Mouse (Mus musculus) heart, adult 2 months (tissue): Measurements from ENCODE around the gene Micall2. TPM values are rescaled to one million over a fixed set of nuclear protein-coding genes. Genes with fewer than 3 reads are reported as not detected.
A peak's percentile ranks its signal among the peaks of the same experiment; 100 is the strongest.

Source experiments
- DNase-seq, 2 experiments: peaks; one replicate each; pipeline ENCODE4 v3.0.0; 2021
- H3K27ac ChIP-seq: fragments of 200-600 bp; 2 replicates; pipeline ENCODE4 v1.8.1; 2022
- H3K27me3 ChIP-seq: fragments of 200-500 bp; 2 replicates; pipeline ENCODE4 v1.6.1; 2012; ENCODE audit warnings: mild to moderate bottlenecking, low read length, inconsistent platforms, mixed read lengths; ENCODE audit not compliant: control insufficient read depth, insufficient read depth
- H3K36me3 ChIP-seq: fragments of 200-500 bp; 2 replicates; pipeline ENCODE4 v1.6.1; 2012; ENCODE audit warnings: low read length, inconsistent platforms; ENCODE audit not compliant: control insufficient read depth, insufficient read depth
- H3K4me1 ChIP-seq: fragments of 200-500 bp; 2 replicates; pipeline ENCODE4 v1.6.1; 2011; ENCODE audit warnings: low read length; ENCODE audit not compliant: control insufficient read depth, insufficient read depth
- H3K4me3 ChIP-seq: fragments of 200-600 bp; 2 replicates; pipeline ENCODE4 v1.8.1; 2022
- H3K79me2 ChIP-seq: fragments of 200-500 bp; replicated peaks from 2 replicates; pipeline ENCODE4 v1.6.1; 2012; ENCODE audit warnings: mild to moderate bottlenecking, inconsistent platforms, low read length, moderate library complexity, mixed read lengths; ENCODE audit not compliant: control insufficient read depth, insufficient read depth
- H3K9ac ChIP-seq: fragments of 200-500 bp; 2 replicates; pipeline ENCODE4 v1.6.1; 2012; ENCODE audit warnings: low read depth, mild to moderate bottlenecking, control low read depth, inconsistent platforms, low read length, mixed read lengths
- CTCF ChIP-seq: fragments of 200-600 bp; IDR thresholded peaks from 2 replicates; pipeline ENCODE4 v1.8.1; 2022; ENCODE audit warnings: antibody characterized with exemption, mild to moderate bottlenecking, moderate library complexity
- EP300 ChIP-seq: fragments of 200-500 bp; IDR thresholded peaks from 2 replicates; pipeline ENCODE4 v1.6.1; 2011; ENCODE audit warnings: low read depth, low read length, control low read depth; ENCODE audit not compliant: insufficient read depth
- POLR2A ChIP-seq: fragments of 200-500 bp; IDR thresholded peaks from 2 replicates; pipeline ENCODE4 v1.6.1; 2011; ENCODE audit warnings: mild to moderate bottlenecking, low read depth, low read length, control low read depth; ENCODE audit not compliant: insufficient read depth
- WGBS: fragments of 180-500 bp; shearing (Covaris S2); methylation state at CpG from one replicate; pipeline ENCODE4 v1.1.7; 2018; 5-methylcytosine and 5-hydroxymethylcytosine counted together
- intact Hi-C: fragments of 180-260 bp; cut with DNase I; formaldehyde crosslinking; loops from one replicate; pipeline ENCODE4 v1.15.1; 2025
- polyA plus RNA-seq: library from polyadenylated mRNA; depleted of rRNA; stranded (reverse); fragments of >200 nt; gene quantifications from 2 replicates; pipeline ENCODE4 v1.2.3, GENCODE M21; 2012
- total RNA-seq, 2 experiments: library from RNA; stranded (reverse); gene quantifications; 2 replicates each; pipeline ENCODE4 v1.2.3; 2021

Micall2 gene
- total and polyA plus RNA-seq, 3 experiments, result 1.9 to 2.9 (median 2.0) TPM

GRCm38 (mm10) chr5:139694292-139694988 is 41.7 kb downstream of the Micall2 start:
- H3K4me3 ChIP-seq, result no peak overlapping the region
- no peak for DNase-seq
- H3K79me2 ChIP-seq, result no peaks in the 10 kb centered on the region
- 59% methylated on average over 16 of the region's 16 CpGs for WGBS
- H3K27me3 ChIP-seq, result no peaks in the 10 kb centered on the region
- no peaks in the 10 kb centered on the region for H3K36me3 ChIP-seq
- intact Hi-C loops, result no loop called here
- no peak overlapping the region for H3K27ac ChIP-seq
- H3K9ac ChIP-seq, result no peak overlapping the region
- no peak for TF ChIP-seq POLR2A
- TF ChIP-seq EP300, result no peak
- no peak for TF ChIP-seq CTCF
- no peaks in the 10 kb centered on the region for H3K4me1 ChIP-seq

- WGBS, result 68% methylated on average over 9 of the region's 9 CpGs
- Histone ChIP-seq H3K27me3 (peaks cover 1% of the 10 kb centered on the region; the same call in 1 of the 2 replicates), H3K79me2 (no peaks in the 10 kb centered on the region), H3K4me3 (no peak overlapping the region), H3K4me1 (no peaks in the 10 kb centered on the region), H3K36me3 (no peaks in the 10 kb centered on the region), H3K27ac (no peak overlapping the region), H3K9ac (no peak overlapping the region)
- TF ChIP-seq POLR2A (no peak), EP300 (no peak), CTCF (no peak)
- no peak for DNase-seq
- intact Hi-C loops, result no loop called here
Measured at GRCm38 (mm10) chr5:139690791-139691190, 45.3 kb downstream of the Micall2 start.

- Histone ChIP-seq H3K36me3 (no peaks in the 10 kb centered on the region), H3K27me3 (peaks cover 1% of the 10 kb centered on the region; the same call in 1 of the 2 replicates), H3K79me2 (no peaks in the 10 kb centered on the region), H3K27ac (no peak overlapping the region), H3K4me3 (no peak overlapping the region), H3K9ac (no peak overlapping the region), H3K4me1 (no peaks in the 10 kb centered on the region)
- TF ChIP-seq CTCF (no peak), POLR2A (no peak), EP300 (no peak)
- intact Hi-C loops, result no loop called here
- 72% methylated on average over 12 of the region's 12 CpGs for WGBS
- DNase-seq, result no peak
Measured at GRCm38 (mm10) chr5:139688356-139688755, 47.8 kb downstream of the Micall2 start.

- no peak overlapping the region for H3K9ac ChIP-seq
- H3K27me3 ChIP-seq, result peaks cover 1% of the 10 kb centered on the region; the same call in 1 of the 2 replicates
- no peaks in the 10 kb centered on the region for H3K4me1 ChIP-seq
- H3K27ac ChIP-seq, result no peak overlapping the region
- no peaks in the 10 kb centered on the region for H3K36me3 ChIP-seq
- DNase-seq, result peak in 1 of 2 experiments; percentile 34
- H3K4me3 ChIP-seq, result no peak overlapping the region
- H3K79me2 ChIP-seq, result no peaks in the 10 kb centered on the region
- TF ChIP-seq EP300 (no peak), CTCF (peak; percentile 74), POLR2A (no peak)
- 11% methylated on average over 13 of the region's 13 CpGs for WGBS
- intact Hi-C loops, result no loop called here
Measured at GRCm38 (mm10) chr5:139687646-139688045, 48.5 kb downstream of the Micall2 start.

- Histone ChIP-seq H3K36me3 (no peaks in the 10 kb centered on the region), H3K4me1 (no peaks in the 10 kb centered on the region), H3K79me2 (no peaks in the 10 kb centered on the region), H3K9ac (no peak overlapping the region), H3K27me3 (peaks cover 2% of the 10 kb centered on the region; the same call in 1 of the 2 replicates), H3K4me3 (no peak overlapping the region), H3K27ac (no peak overlapping the region)
- intact Hi-C loops, result no loop called here
- no peak for DNase-seq
- TF ChIP-seq CTCF, result no peak
- TF ChIP-seq POLR2A, result no peak
- no peak for TF ChIP-seq EP300
- WGBS, result 28% methylated on average over 21 of the region's 21 CpGs
Measured at GRCm38 (mm10) chr5:139686530-139687249, 49.4 kb downstream of the Micall2 start.

- Histone ChIP-seq H3K9ac (no peak overlapping the region), H3K4me3 (no peak overlapping the region), H3K4me1 (no peaks in the 10 kb centered on the region), H3K36me3 (no peaks in the 10 kb centered on the region), H3K27me3 (peaks cover 4% of the 10 kb centered on the region; the same call in 1 of the 2 replicates), H3K79me2 (no peaks in the 10 kb centered on the region), H3K27ac (no peak overlapping the region)
- 0% methylated on average over 2 of the region's 2 CpGs for WGBS
- intact Hi-C loops, result no loop called here
- TF ChIP-seq CTCF (no peak), POLR2A (no peak), EP300 (no peak)
- no peak for DNase-seq
Measured at GRCm38 (mm10) chr5:139683228-139683627, 52.9 kb downstream of the Micall2 start.
